Mouse (Mus musculus) mature B cell (primary cell): ENCODE results near the gene Gm815.

Experiments used
- in situ Hi-C: fragments of 300-500 bp; cut with MboI; formaldehyde crosslinking; loops from 2 replicates; pipeline ENCODE4 v1.14.3; 2019

Gm815 gene

GRCm38 (mm10) chr19:26885616-26886015 is at the start of gene Gm815:
Gm815 (plus strand) TSS chr19:26885881.
- in situ Hi-C loops, result no loop called here

DNA sequence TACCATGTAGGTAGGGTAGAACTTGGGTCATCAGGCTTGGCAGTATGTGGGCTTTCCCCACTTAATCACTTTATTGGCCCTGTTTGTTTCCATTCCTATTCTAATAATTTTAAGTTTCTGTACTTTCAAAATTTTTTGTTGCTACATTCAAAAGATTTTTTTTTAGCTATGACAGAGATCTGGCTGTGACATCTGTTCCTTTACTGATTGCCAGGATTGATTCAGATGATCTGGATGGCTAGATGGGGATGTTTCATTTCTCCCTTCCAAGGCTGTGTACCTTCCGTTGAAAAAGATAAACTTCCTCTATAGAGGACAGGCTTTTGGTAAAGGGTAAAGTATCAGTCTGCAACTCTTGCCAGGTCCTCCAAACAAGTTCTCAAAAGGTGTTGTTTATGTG is 48.1 kb upstream of the Gm815 start:
- in situ Hi-C loops, result no loop called here

DNA sequence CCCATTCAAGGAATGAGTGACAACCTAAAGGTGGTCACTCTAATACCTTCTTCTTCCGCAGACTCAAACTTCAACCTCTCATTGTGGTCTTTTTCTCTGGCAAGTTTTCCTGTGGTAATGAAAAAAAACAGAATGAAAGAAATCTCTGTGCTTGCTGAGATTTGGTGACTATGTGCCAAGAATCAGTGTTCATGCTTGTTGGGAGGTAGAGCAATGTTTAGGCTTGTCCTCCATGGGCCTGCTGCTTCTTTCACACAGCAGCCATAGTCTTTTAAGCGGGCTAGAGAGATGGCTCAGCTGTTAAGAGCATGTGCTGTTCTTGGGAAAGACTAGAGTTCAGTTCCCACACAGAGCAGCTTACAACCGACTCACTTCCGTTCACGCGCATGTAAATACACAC is 41.8 kb upstream of the Gm815 start:
- in situ Hi-C loops, result no loop called here

GRCm38 (mm10) chr19:26844813-26845212 is 40.9 kb upstream of the Gm815 start:
- in situ Hi-C loops, result no loop called here

DNA sequence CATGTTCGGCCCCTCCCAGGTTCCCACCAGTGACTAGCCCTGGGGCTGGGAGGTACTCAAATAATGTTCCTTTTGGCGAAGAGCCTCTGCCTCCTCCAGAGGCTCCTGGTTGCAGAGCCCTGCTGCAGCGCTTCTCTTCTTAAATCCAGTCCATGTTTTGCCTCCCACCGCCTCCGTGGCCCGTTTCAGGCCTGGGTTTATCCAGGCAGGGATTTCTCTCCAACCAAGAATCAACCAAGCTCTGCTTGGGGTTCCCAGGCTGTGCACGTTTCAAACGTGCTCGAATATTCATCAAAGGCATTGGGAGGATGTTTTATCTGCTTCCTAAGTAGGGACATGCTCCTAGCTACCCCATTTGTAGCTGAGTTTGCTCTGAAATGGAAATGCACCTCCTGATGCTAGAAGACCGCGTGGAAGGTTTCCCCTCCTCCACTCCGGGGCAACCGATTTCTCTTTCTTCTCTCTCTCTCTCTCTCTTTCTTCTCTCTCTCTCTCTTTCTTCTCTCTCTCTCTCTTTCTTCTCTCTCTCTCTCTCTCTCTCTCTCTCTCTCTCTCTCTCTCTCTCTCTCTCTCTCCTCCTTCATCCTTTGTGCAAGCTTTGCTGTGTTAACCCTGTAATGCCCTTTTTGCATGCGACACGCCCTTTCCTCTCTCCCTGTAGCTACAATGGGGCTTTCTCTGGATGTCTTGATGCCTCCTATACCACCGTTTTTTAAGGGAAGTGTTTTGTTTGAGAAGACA is 40.2 kb upstream of the Gm815 start:
- in situ Hi-C loops, result no loop called here

DNA sequence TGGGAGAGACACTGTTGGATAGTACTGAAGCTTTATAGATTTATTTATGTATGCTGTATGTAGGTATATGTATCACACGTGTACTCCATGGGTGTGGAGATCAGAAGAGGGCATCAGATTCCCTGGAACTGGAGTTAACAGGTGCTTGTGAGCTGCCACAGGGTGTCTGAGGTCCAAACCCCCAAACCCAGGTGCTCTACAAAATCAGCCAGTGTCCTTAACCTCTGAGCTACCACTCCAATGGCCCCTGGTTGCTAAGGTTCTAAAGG is 39.7 kb upstream of the Gm815 start:
- in situ Hi-C loops, result no loop called here

DNA sequence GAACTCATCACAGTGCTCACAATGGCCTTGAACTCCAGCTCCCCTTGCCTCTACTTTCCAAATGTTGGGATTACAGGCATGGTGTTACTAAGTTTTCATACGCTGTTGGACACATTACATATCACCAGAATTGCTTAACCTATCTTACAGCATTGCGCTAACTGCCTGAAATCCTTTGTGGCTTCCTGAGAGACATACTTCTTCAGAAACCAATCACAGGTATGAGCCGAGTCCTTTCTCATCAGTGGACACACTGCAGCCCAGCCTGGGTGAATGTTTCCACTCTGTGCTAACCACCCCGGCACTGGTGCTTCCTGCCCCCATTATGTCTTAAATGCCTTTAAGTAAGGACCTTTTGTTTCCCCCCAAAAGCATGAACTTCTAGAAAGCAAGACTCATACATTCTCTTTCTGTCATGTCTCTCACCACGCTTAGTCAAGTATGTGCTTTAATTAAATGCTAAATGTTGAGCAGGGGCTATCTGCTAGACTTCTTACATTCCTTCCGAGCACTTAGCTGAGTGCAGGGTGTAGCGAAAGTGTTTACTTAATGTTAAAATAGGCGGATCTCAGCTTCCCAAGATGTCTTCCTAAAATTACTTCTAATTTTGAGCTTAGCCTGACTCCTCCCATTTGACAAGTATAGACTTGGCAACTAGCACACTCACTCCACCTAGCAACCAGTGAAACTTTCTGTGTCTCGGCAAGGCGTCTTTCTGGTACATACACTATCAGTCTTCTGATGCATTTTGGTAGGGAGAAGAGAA is 34.5 kb upstream of the Gm815 start:
- in situ Hi-C loops, result no loop called here

DNA sequence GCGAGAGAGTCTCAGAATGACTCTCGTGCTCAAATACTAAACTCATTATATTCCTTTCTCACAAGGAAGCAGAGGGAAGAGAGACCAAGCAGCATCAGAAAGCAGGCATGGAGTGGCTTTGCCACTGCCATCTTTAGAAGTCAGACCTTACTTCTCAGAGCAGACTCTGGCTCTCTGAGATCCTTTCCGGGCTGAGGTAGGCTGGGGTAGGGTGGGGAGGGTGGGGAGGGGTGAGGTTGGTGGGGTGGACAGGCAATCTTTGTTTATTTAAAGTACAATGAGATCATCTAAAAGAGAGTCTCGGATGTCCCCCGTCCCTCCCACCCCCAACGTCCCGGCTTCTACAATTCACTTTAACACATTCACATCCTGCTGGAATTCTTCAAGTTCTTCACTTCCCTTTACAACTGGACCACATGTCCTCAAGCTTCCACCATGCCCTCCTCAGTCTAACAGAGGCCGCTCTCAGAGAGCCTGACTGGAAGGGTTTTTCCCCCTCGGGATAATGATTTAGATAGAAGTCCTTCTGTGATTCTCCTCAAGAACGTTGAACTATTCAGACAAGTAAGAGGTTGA is 33.3 kb upstream of the Gm815 start:
- in situ Hi-C loops, result no loop called here

- in situ Hi-C loops, result no loop called here
Observed at GRCm38 (mm10) chr19:26853701-26854282, 31.9 kb upstream of the Gm815 start.

DNA sequence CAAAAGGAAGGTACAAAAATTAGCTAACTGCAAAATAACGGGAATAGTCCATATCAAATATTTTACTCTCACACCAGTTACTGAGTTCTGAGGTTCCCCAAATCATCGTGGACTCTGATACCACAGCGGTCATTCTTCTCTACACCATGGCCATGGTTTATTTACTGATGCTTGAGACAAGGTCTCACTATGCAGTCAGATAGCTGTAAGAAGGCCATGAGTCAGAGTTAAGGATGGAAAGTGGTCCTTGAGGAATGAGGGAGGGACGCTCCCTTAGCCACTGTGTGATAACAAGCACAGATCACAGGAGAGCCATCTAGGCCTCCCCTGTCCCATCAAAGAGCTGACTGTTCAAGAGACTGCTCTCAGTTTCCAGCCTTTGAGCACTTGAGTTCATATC is 31.0 kb upstream of the Gm815 start:
- in situ Hi-C loops, result no loop called here

DNA sequence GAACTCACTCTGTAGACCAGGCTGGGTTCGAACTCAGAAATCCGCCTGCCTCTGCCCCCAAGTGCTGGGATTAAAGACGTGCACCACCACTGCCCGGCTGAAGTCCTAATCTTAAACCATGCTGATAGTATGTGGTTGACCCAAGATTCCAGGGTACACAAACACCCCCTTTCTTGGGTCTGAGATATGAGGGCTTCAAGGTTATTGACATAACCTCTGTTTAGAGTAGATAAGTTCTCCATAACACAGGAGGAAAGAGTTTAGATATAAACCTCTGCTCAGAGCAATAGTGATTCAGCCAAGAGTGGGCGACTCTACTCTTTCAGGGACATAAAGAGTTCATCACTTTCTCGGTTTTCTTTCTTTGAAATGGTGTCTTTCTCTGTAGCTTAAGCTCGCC is 30.5 kb upstream of the Gm815 start:
- in situ Hi-C loops, result no loop called here

- in situ Hi-C loops, result no loop called here
Observed at GRCm38 (mm10) chr19:26858427-26859194, 27.1 kb upstream of the Gm815 start.

- in situ Hi-C loops, result no loop called here
Observed at GRCm38 (mm10) chr19:26859195-26859570, 26.5 kb upstream of the Gm815 start.

GRCm38 (mm10) chr19:26863662-26864061 is 22.0 kb upstream of the Gm815 start:
- in situ Hi-C loops, result no loop called here

- in situ Hi-C loops, result no loop called here
Observed at GRCm38 (mm10) chr19:26864975-26865690, 20.5 kb upstream of the Gm815 start.

DNA sequence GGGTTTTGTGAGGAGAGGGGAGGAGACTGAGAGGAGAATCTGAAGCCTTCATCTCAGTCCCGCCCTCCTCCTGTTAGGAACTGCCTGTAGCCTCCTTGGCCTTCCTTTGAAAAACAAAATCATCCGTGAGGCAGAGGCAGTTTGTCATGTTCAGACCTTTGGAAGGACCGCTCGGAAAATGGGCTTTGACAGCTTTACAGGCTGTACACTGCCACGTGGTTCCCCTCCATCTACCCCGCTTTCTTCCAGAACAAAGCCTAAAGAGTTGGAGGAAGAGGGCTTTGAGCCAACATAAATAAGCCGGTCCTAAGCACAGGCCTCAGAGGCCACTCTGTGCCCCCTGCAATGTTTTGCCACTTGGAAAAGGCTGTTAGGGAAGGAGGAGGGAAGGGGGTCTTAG is 19.9 kb upstream of the Gm815 start:
- in situ Hi-C loops, result no loop called here

- in situ Hi-C loops, result no loop called here
Observed at GRCm38 (mm10) chr19:26869591-26869990, 16.1 kb upstream of the Gm815 start.

- in situ Hi-C loops, result no loop called here
Observed at GRCm38 (mm10) chr19:26870280-26870679, 15.4 kb upstream of the Gm815 start.

DNA sequence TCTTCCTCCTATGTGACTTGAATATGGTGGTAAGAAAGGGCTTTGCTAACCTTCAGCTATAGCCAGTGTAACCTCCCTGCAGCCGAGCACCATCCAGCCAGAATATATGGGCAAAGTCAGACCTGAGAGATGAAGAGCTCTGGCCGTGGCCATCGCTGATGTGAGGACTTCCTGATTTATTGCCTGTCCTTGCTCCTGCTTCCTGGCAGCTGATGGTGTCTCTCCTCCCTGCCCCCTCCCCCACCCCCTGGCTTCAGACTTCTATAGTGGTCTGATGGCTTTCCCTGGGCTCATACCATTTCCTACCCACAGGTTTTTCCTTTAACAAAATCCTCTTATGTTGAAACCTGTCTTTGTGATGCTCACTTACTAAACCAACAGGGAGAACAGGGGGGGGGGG is 14.6 kb upstream of the Gm815 start:
- in situ Hi-C loops, result no loop called here

- in situ Hi-C loops, result no loop called here
Observed at GRCm38 (mm10) chr19:26872886-26873285, 12.8 kb upstream of the Gm815 start.

GRCm38 (mm10) chr19:26875601-26876000 is 10.1 kb upstream of the Gm815 start:
- in situ Hi-C loops, result no loop called here
